Mouse (Mus musculus): ENCODE measurements around the gene Esam.

Esam gene

GRCm38 (mm10) chr9:37554279-37554678, 26.4 kb downstream of the Esam start:
- no peak for DNase-seq (ENCODE audit: low spot score in 2 of 2)

GRCm38 (mm10) chr9:37554838-37555748, 27.2 kb downstream of the Esam start, which contains the start of gene Siae:
Gene Siae, plus strand, starts transcription at chr9:37555698.
- DNase-seq (ENCODE audit: low spot score in 2 of 2): no peak

GRCm38 (mm10) chr9:37556366-37556765, 28.5 kb downstream of the Esam start:
- DNase-seq (ENCODE audit: low spot score in 2 of 2): no peak

- no peak for DNase-seq (ENCODE audit: low spot score in 2 of 2)
Observed at GRCm38 (mm10) chr9:37560617-37561016, 32.7 kb downstream of the Esam start.

- no peak for DNase-seq (ENCODE audit: low spot score in 2 of 2)
Observed at GRCm38 (mm10) chr9:37563805-37564204, 35.9 kb downstream of the Esam start.

GRCm38 (mm10) chr9:37567019-37567418, 39.1 kb downstream of the Esam start:
- no peak for DNase-seq (ENCODE audit: low spot score in 2 of 2)

GRCm38 (mm10) chr9:37567454-37567853, 39.6 kb downstream of the Esam start:
- DNase-seq (ENCODE audit: low spot score in 2 of 2): no peak

GRCm38 (mm10) chr9:37567892-37568604, 40.2 kb downstream of the Esam start:
- DNase-seq (ENCODE audit: low spot score in 2 of 2): no peak

GRCm38 (mm10) chr9:37568605-37569214, 40.8 kb downstream of the Esam start:
- DNase-seq (ENCODE audit: low spot score in 2 of 2): no peak

GRCm38 (mm10) chr9:37569231-37569835, 41.5 kb downstream of the Esam start:
- no peak for DNase-seq (ENCODE audit: low spot score in 2 of 2)

GRCm38 (mm10) chr9:37572204-37572876, 44.5 kb downstream of the Esam start:
- no peak for DNase-seq (ENCODE audit: low spot score in 2 of 2)

- DNase-seq (ENCODE audit: low spot score in 2 of 2): no peak
Observed at GRCm38 (mm10) chr9:37576436-37576930, 48.6 kb downstream of the Esam start.

- DNase-seq (ENCODE audit: low spot score in 2 of 2): no peak
Observed at GRCm38 (mm10) chr9:37583594-37583993, 55.7 kb downstream of the Esam start.

- DNase-seq (ENCODE audit: low spot score in 2 of 2): no peak
Observed at GRCm38 (mm10) chr9:37586718-37587117, 58.8 kb downstream of the Esam start.

All from urinary bladder, adult 18-20 months (tissue).